Mouse (Mus musculus): Measurements from ENCODE around the gene Eif4h. TPM values are rescaled to one million over a fixed set of nuclear protein-coding genes. Genes with fewer than 3 reads are reported as not detected.

Gene Eif4h
- total RNA-seq (2023), result 100 to 1,000 TPM; 251 to 255 TPM

GRCm38 (mm10) chr5:134639269-134639682 lies at the start of gene Eif4h:
Gene Eif4h (minus strand): TSS chr5:134639490.

GRCm38 (mm10) chr5:134688086-134688717 lies 48.9 kb upstream of the Eif4h start, which contains the start of gene Limk1:
Gene Limk1 (minus strand): TSS chr5:134688598.

GRCm38 (mm10) chr5:134614802-134615201 lies 24.5 kb downstream of the Eif4h start, which contains the start of gene Lat2:
Gene Lat2 (minus strand): TSS chr5:134615025.

GRCm38 (mm10) chr5:134581146-134581545 lies 58.1 kb downstream of the Eif4h start, which contains the start of gene Rfc2:
Gene Rfc2 (plus strand): TSS chr5:134581366.

Other genes with a start within 250 kb of the Eif4h start
- 10 to 100 TPM; 10.3 to 14.3 TPM for gene Gtf2ird1, start 182.8 kb downstream of the Eif4h start, total RNA-seq (2023)
- gene Clip2, start 87.1 kb downstream of the Eif4h start, total RNA-seq (2023), result 1 to 10 TPM; 6.1 to 6.4 TPM
- not detected for gene Syna, start 79.3 kb downstream of the Eif4h start, total RNA-seq (2023)
- 10 to 100 TPM; 63.0 to 71.5 TPM for gene Rfc2, start 58.1 kb downstream of the Eif4h start, total RNA-seq (2023)
- gene Lat2, start 24.5 kb downstream of the Eif4h start, total RNA-seq (2023), result 10 to 100 TPM; 15.9 to 21.1 TPM
- 10 to 100 TPM; 26.6 to 28.5 TPM for gene Limk1, start 49.1 kb upstream of the Eif4h start, total RNA-seq (2023)
- gene Eln, start 107.8 kb upstream of the Eif4h start, total RNA-seq (2023), result not detected